Mouse (Mus musculus) G1E (cell line): Measurements from ENCODE around the gene Tmem161a. TPM values are rescaled to one million over a fixed set of nuclear protein-coding genes. Genes with fewer than 3 reads are reported as not detected.

ENCODE experiments used
- ATAC-seq: 2 replicates; pipeline ENCODE4 v1.8.0; 2016; ENCODE audit warnings: mild to moderate bottlenecking; ENCODE audit not compliant: insufficient number of reproducible peaks, poor library complexity, low FRiP score, severe bottlenecking; ENCODE audit errors: extremely low read depth
- DNase-seq: peaks from one replicate; pipeline ENCODE4 v3.0.0; 2012; ENCODE audit warnings: low spot score
- H3K27me3 ChIP-seq: 2 replicates; pipeline ENCODE4 v1.6.1; 2012; ENCODE audit warnings: mild to moderate bottlenecking, low read length, inconsistent platforms; ENCODE audit not compliant: insufficient read depth
- H3K36me3 ChIP-seq: replicated peaks from 2 replicates; pipeline ENCODE3; 2012; ENCODE audit warnings: mild to moderate bottlenecking, inconsistent platforms
- H3K4me1 ChIP-seq: 2 replicates; pipeline ENCODE4 v1.6.1; 2012; ENCODE audit warnings: low read depth, low read length, inconsistent platforms, mixed read lengths; ENCODE audit not compliant: insufficient read depth
- H3K4me3 ChIP-seq: 2 replicates; pipeline ENCODE4 v1.5.1; 2012; ENCODE audit warnings: low read depth, mild to moderate bottlenecking, inconsistent platforms, low read length, moderate library complexity, mixed read lengths
- H3K9me3 ChIP-seq: replicated peaks from 2 replicates; pipeline ENCODE4 v1.6.1; 2012; ENCODE audit warnings: inconsistent platforms
- CTCF ChIP-seq: IDR thresholded peaks from 2 replicates; pipeline ENCODE4 v1.5.1; 2012; ENCODE audit warnings: low read depth, low read length, inconsistent platforms, mixed read lengths
- GATA1 ChIP-seq: IDR thresholded peaks from 2 replicates; pipeline ENCODE4 v1.6.1; 2012; ENCODE audit warnings: borderline replicate concordance, low read length, inconsistent platforms, mixed read lengths
- GATA2 ChIP-seq: IDR thresholded peaks from 2 replicates; pipeline ENCODE4 v1.6.1; 2012; ENCODE audit warnings: low read depth, low read length, inconsistent platforms, borderline replicate concordance
- POLR2AphosphoS5 ChIP-seq: IDR thresholded peaks from 2 replicates; pipeline ENCODE4 v1.6.1; 2012; ENCODE audit warnings: low read depth, low read length, inconsistent platforms; ENCODE audit not compliant: insufficient replicate concordance
- TAL1 ChIP-seq: conservative IDR thresholded peaks from 2 replicates; pipeline ENCODE4 v1.6.1; 2012; ENCODE audit warnings: low read depth, low read length, inconsistent platforms, mixed read lengths
- polyA plus RNA-seq: library from polyadenylated mRNA; stranded (reverse); fragments of >175 nt; gene quantifications from 2 replicates; pipeline ENCODE4 v1.2.3, GENCODE M21; 2012
- total RNA-seq, 2 experiments: library from RNA; stranded (forward) in 1 of 2; stranded (reverse) in 1 of 2; fragments of 200-1000 nt in 1 of 2; fragments of >200 nt in 1 of 2; fragmentation: Nextera tagmentation in 1 of 2; gene quantifications; 2 replicates each; pipeline ENCODE4 v1.2.3; 2014 to 2017

The Tmem161a gene
- total and polyA plus RNA-seq, 3 experiments = 15.8 to 119 (median 22.0) TPM

DNA sequence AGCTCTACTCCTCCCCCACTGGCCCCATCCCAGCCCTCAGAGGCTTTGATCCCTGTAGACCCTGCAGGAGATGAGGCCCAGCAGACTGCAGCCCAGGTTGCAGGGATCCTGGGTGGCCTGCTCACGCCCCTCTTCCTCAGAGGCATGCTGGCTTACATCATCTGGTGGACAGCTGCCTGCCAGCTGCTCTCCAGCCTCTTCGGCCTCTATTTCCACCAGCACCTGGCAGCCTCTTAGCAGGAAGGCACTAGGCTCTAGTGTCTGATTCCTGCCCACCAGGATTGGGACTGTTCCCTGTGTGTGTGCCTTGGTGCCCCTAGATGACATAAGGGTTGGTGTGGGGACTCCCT is 9.7 kb downstream of the Tmem161a start:
- peaks cover 32% of the 10 kb centered on the region for H3K4me1 ChIP-seq
- no peak for ATAC-seq
- TF ChIP-seq CTCF = no peak
- TF ChIP-seq TAL1 = no peak
- TF ChIP-seq GATA2 = no peak
- TF ChIP-seq GATA1 = no peak
- TF ChIP-seq POLR2AphosphoS5 = no peak
- no peak for DNase-seq
- no peaks in the 10 kb centered on the region for H3K9me3 ChIP-seq
- peaks cover 87% of the 10 kb centered on the region for H3K36me3 ChIP-seq
- H3K4me3 ChIP-seq = no peak overlapping the region; the same call in 1 of the 2 replicates
- H3K27me3 ChIP-seq = no peaks in the 10 kb centered on the region

DNA sequence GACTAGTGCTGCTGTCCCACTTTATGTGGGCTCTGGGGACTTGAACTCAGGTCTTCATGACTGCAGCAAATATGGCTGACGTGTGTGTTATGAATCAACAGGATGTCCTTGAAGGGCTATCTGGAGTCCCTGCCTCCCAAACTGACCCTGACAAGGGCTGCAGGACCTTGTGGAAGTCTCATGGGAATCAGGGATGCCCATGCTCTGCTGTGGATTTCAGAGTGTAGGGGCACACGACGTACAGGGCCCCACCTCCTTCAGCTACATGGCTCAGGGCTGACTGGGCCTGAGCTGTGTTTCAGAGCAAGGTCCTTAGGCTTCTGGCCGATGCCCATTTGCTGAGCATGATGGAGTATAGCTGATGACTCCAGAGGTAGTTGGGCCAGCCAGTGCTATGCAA is 11.0 kb downstream of the Tmem161a start:
- Histone ChIP-seq H3K4me3 (no peak overlapping the region), H3K27me3 (no peaks in the 10 kb centered on the region), H3K36me3 (peaks cover 88% of the 10 kb centered on the region), H3K4me1 (peaks cover 31% of the 10 kb centered on the region), H3K9me3 (no peaks in the 10 kb centered on the region)
- DNase-seq (no peak), ATAC-seq (no peak)
- no peak for TF ChIP-seq POLR2AphosphoS5

DNA sequence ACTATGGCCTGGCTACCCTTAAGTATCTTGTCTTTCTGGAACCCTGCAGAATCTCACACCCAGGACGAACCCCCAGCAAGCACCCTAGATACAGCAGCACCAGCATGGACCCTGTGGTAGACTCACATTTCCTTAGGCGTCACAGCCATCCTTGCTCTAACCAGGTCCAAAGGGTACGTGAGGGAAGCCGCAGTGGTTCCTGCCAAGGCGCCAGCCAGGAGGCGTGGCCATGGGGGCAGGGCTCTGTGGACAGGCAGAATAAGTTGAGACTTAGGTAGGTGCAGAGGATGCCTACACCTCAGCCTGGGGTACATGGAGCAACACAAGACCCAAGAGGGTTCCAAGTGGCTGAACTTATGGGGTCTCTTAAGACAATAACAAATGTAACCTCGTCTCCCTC is 16.6 kb downstream of the Tmem161a start:
- no peak for TF ChIP-seq GATA2
- TF ChIP-seq TAL1 = no peak
- no peak for TF ChIP-seq CTCF
- no peak for TF ChIP-seq GATA1
- TF ChIP-seq POLR2AphosphoS5 = no peak

DNA sequence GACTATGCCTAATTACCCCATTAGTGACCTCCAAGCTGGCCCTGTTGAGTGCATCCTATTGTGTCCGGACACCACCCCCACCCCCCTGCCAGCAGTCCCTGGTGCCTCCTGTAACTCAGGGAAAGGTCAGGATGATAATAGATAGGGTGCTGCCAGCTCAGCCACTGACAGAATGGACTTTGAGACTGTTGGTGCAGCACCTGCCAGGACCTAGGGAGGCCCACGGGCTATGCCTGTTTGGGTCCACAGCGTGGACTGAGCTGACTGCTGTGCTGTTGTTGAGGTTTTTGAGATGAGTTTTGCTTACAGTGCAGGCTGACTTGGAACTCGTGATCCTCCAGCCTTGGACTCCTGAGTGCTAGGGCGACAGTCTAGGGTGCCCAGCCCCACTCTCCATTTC is 21.1 kb downstream of the Tmem161a start:
- peaks cover 91% of the 10 kb centered on the region for H3K36me3 ChIP-seq
- ATAC-seq = no peak
- no peak overlapping the region for H3K4me3 ChIP-seq
- H3K9me3 ChIP-seq = no peaks in the 10 kb centered on the region
- H3K4me1 ChIP-seq = no peaks in the 10 kb centered on the region; the same call in 1 of the 2 replicates
- DNase-seq = no peak
- H3K27me3 ChIP-seq = no peaks in the 10 kb centered on the region
- no peak for TF ChIP-seq CTCF
- no peak for TF ChIP-seq TAL1
- no peak for TF ChIP-seq GATA2
- TF ChIP-seq POLR2AphosphoS5 = no peak
- TF ChIP-seq GATA1 = no peak

More for the DNA sequence above, 16.6 kb downstream of the Tmem161a start:
- Histone ChIP-seq H3K36me3 (peaks cover 95% of the 10 kb centered on the region), H3K4me3 (no peak overlapping the region), H3K27me3 (no peaks in the 10 kb centered on the region), H3K4me1 (peaks cover 4% of the 10 kb centered on the region; the same call in 1 of the 2 replicates), H3K9me3 (no peaks in the 10 kb centered on the region)
- no peak for DNase-seq
- no peak for ATAC-seq

DNA sequence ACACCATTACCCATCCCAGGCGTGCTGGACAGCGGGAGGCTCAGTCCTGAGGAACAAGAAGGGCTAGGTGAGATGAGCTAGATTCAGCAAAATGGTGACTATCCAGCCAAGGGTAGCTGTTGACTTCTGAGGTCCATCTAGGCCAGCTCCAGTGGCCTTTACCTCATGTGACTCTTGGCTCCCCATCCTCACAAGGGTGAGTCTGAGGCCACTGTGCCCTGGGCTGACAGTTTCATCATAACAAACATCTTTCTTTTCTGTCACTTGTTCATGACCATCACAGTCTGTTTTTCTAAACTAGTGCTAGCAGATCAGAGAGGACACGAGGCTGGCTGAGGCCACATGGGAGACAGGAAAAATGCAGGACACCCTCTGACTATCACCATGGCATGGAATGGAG is 22.0 kb downstream of the Tmem161a start:
- Histone ChIP-seq H3K4me3 (no peak overlapping the region), H3K4me1 (no peaks in the 10 kb centered on the region; the same call in 1 of the 2 replicates), H3K9me3 (no peaks in the 10 kb centered on the region), H3K36me3 (peaks cover 87% of the 10 kb centered on the region), H3K27me3 (no peaks in the 10 kb centered on the region)
- no peak for ATAC-seq
- TF ChIP-seq GATA1 = no peak
- TF ChIP-seq POLR2AphosphoS5 = no peak
- TF ChIP-seq TAL1 = no peak
- no peak for TF ChIP-seq CTCF
- TF ChIP-seq GATA2 = no peak
- no peak for DNase-seq

DNA sequence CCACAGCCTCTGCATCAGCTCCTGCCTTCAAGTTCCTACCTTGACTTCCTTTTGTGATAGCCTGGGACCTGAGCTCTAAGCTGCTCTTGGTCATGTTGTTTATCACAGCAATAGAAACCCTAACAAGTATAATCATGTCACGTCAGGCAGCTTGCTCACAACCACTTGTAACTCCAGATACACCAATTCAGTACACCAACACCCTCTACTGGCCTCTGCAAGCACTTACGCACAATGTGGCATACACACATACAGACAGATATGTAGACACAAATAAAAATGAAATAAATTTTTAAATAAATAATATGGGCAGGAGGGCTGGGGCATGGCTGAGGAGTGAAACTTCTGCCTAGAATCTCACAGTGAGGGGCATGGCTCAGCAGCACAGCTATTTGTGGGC is 23.6 kb downstream of the Tmem161a start:
- TF ChIP-seq CTCF = no peak
- no peak for TF ChIP-seq GATA2
- TF ChIP-seq GATA1 = no peak
- TF ChIP-seq POLR2AphosphoS5 = no peak
- TF ChIP-seq TAL1 = no peak
- H3K4me1 ChIP-seq = peaks cover 9% of the 10 kb centered on the region
- no peak for ATAC-seq

DNA sequence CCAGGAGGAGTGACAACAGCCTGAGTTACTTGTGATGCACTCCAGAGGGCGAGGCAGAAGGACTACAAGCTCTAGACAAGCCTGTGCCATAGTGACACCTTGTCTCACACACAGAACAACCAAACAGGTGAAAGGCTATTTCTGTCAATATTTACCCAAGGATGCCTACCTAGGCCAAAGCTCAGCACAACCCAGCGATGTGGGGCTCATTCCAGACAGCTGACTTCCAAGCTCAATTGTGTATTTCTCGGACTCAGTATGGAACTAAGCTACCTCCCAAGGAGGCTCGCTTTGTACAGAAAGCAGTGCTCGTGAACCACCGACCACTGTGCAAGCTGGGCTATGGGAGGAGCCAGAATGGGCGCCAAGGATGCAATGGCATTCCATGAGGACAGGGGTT is 25.4 kb downstream of the Tmem161a start:
- DNase-seq = no peak
- H3K27me3 ChIP-seq = no peaks in the 10 kb centered on the region
- H3K36me3 ChIP-seq = peaks cover 73% of the 10 kb centered on the region
- no peak overlapping the region for H3K4me3 ChIP-seq
- H3K9me3 ChIP-seq = no peaks in the 10 kb centered on the region
- TF ChIP-seq CTCF (no peak), GATA2 (no peak), POLR2AphosphoS5 (no peak)
- ATAC-seq = no peak
- peaks cover 27% of the 10 kb centered on the region for H3K4me1 ChIP-seq

More for the DNA sequence above, 23.6 kb downstream of the Tmem161a start:
- DNase-seq = no peak
- Histone ChIP-seq H3K9me3 (no peaks in the 10 kb centered on the region), H3K27me3 (no peaks in the 10 kb centered on the region), H3K4me3 (no peak overlapping the region), H3K36me3 (peaks cover 86% of the 10 kb centered on the region)
